Mouse (Mus musculus): ENCODE data around the gene Ankrd9. TPM values are rescaled to one million over a fixed set of nuclear protein-coding genes. Genes with fewer than 3 reads are reported as not detected.

Gene Ankrd9
- polyA plus RNA-seq, 1 experiment = 2.2 TPM

DNA sequence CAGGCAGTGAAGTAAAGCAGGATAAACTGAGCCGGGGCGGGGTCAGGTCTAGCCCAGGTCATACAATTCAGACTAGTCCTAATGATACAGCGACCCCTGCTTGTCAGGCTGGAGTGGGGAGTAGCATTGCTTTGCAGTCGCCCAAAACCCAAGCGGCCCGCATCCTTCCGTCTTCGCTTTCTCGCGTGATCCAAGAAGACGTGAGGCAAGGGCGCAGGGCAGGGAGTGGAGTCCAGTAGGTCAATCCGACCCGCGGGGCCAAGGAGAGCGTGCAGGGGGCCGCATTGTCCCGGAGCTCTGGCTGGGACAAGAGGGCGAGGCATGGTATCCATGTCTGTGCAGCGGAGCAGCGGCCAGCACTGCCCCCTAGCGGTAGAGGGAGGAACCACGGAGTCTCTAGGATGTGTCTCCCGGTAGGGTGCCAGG, 13.3 kb upstream of the Ankrd9 start:
- TF ChIP-seq CTCF (IDR thresholded peaks at IDR 0.05; ENCODE audit: low read depth, low read length) = peak; percentile 98
- TF ChIP-seq POLR2A (IDR thresholded peaks at IDR 0.05; ENCODE audit: borderline replicate concordance, low read depth, low read length) = no peak
- H3K4me1 ChIP-seq (ENCODE audit: control insufficient read depth, insufficient read depth, low read length) = peaks cover 2% of the 10 kb centered on the region; the same call in 1 of the 2 replicates
- peak overlapping the region; percentile 80 for H3K4me3 ChIP-seq (ENCODE audit: insufficient read depth, low read length)
- H3K27ac ChIP-seq (ENCODE audit: insufficient read depth, low read depth, low read length) = peak overlapping the region; percentile 39; the same call in 1 of the 2 replicates

DNA sequence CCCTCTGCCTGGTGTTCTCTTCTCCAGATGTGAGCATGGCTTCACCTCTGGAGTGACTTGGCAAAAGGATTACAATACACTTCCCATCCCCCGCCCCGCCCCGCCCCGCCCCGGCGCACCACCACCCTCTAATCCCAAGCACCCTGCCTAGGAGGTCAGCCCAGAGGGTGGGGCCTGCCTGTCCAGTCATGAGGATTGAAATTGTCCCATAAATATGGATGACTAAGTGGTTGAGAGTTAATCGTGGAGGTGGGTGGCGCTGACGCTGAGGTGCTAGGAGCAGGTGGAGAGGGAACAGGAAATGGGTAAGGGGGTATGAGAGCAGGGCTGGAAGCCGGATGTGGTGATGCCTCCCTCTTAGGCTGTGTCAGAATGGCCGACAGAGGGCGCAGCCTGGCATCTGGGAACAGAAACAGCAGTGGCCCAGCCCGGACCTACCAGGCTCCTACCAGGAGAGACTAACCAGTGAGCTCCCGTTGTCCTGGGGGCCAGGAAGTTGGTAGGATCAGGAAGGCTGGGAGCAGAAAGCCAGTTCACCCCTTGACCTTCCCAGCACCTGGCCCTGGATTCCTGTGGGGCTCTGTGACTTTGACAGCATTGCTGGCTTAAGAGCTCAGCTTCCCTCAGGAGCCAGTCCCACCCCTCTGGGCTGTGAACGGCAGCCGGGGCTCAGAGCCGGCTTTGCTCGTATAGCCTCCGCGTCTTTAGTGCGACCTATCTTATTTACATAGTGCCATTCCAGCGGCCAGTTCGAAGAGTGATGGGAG, 12.7 kb upstream of the Ankrd9 start:
- H3K27ac ChIP-seq (ENCODE audit: insufficient read depth, low read depth, low read length) = peak overlapping the region; percentile 39
- peaks cover 2% of the 10 kb centered on the region; the same call in 1 of the 2 replicates for H3K4me1 ChIP-seq (ENCODE audit: control insufficient read depth, insufficient read depth, low read length)
- TF ChIP-seq CTCF (IDR thresholded peaks at IDR 0.05; ENCODE audit: low read depth, low read length) = peak; percentile 71
- TF ChIP-seq POLR2A (IDR thresholded peaks at IDR 0.05; ENCODE audit: borderline replicate concordance, low read depth, low read length) = no peak
- peak overlapping the region; percentile 80 for H3K4me3 ChIP-seq (ENCODE audit: insufficient read depth, low read length)

DNA sequence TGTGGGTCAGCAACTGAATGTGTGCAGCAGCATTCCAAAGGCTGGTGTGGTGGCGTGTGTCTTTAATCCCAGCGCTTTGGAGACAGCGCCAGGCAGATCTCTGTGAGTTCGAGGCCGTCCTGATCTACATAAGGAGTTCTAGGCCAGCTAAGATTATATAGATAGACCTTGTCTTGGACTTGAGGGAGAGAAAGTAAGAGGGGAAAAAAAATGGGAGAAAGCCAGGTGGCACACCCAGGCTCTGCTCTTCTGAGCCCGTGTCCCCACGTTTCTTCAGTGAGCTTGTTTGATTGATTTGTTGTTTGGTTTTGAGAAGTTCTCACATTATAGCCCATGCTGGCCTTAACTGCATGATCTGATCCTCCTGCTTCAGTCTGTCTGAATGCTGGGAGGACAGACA, 11.7 kb upstream of the Ankrd9 start:
- TF ChIP-seq CTCF (IDR thresholded peaks at IDR 0.05; ENCODE audit: low read depth, low read length) (no peak), POLR2A (IDR thresholded peaks at IDR 0.05; ENCODE audit: borderline replicate concordance, low read depth, low read length) (no peak)

DNA sequence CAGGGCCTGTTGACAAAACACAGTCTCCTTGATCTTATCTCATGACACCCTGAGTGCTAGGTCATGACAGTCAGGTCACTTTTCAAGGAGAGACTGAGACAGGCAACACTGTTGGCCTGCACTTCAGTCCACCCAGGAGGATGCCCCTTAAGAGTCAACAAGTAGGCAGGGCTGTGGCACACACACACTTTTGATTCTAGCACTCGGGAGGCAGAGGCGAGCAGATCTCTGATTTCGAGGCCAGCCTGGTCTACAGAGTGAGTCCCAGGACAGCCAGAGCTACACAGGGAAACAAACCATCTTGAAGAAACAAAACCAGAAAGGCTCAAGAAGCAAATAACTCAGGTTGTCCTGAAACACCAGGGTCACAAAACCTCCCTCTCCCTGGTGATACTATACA, 10.6 kb upstream of the Ankrd9 start:
- H3K27ac ChIP-seq (ENCODE audit: insufficient read depth, low read depth, low read length) = no peak overlapping the region
- H3K4me3 ChIP-seq (ENCODE audit: insufficient read depth, low read length) = no peak overlapping the region
- H3K4me1 ChIP-seq (ENCODE audit: control insufficient read depth, insufficient read depth, low read length) = peaks cover 2% of the 10 kb centered on the region; the same call in 1 of the 2 replicates
- no peak for TF ChIP-seq CTCF (IDR thresholded peaks at IDR 0.05; ENCODE audit: low read depth, low read length)
- no peak for TF ChIP-seq POLR2A (IDR thresholded peaks at IDR 0.05; ENCODE audit: borderline replicate concordance, low read depth, low read length)

More for the DNA sequence above, 11.7 kb upstream of the Ankrd9 start:
- H3K27ac ChIP-seq (ENCODE audit: insufficient read depth, low read depth, low read length) = no peak overlapping the region
- H3K4me1 ChIP-seq (ENCODE audit: control insufficient read depth, insufficient read depth, low read length) = peaks cover 2% of the 10 kb centered on the region; the same call in 1 of the 2 replicates
- no peak overlapping the region for H3K4me3 ChIP-seq (ENCODE audit: insufficient read depth, low read length)

DNA sequence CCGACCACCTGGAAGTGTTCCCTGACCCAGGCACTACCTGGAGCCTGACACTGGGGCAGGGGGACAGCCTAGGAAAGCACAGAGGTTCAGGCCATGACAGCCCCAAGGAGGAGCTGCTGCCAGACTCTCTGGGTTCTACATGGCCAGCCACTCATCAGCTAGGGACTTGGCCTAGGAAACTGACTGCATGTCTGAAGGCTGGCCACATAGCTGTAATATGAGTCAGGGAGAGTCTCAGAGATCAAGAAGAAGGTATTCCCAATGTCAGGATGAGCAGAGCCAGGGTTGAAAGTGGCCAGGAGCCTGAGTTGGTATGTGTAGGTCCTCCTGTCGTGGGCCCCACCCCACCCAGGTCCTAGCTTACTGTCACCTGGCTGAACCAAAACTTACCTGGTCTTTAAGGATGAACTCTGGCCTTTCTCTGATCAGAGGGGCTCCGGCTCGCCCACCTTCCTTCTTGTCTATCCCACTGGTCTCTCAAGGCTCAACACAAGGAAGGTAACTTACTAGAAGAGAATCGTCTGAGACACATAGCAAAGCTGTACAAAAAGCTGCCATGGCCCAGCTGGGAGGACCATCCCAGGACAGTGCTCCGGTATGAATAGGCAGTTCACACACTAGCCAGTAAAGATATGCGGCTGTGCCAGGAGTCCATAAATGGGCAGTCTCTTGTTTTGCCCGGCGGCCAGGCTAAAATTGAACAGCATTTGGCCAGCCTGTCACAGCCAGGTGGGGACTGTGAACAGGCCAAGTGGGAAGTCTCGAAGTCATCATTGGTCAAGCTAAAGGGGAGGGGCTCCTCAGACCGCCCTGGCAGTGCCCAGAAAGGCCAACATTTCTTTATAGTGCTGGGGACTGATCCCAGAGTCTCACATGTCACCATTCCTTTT, 7.9 kb upstream of the Ankrd9 start:
- Histone ChIP-seq H3K27ac (ENCODE audit: insufficient read depth, low read depth, low read length) (no peak overlapping the region), H3K4me3 (ENCODE audit: insufficient read depth, low read length) (no peak overlapping the region), H3K4me1 (ENCODE audit: control insufficient read depth, insufficient read depth, low read length) (peaks cover 2% of the 10 kb centered on the region; the same call in 1 of the 2 replicates)
- TF ChIP-seq POLR2A (IDR thresholded peaks at IDR 0.05; ENCODE audit: borderline replicate concordance, low read depth, low read length) (no peak), CTCF (IDR thresholded peaks at IDR 0.05; ENCODE audit: low read depth, low read length) (no peak)

- TF ChIP-seq CTCF (IDR thresholded peaks at IDR 0.05; ENCODE audit: low read depth, low read length) = no peak
- TF ChIP-seq POLR2A (IDR thresholded peaks at IDR 0.05; ENCODE audit: borderline replicate concordance, low read depth, low read length) = no peak
- Histone ChIP-seq H3K4me3 (ENCODE audit: insufficient read depth, low read length) (no peak overlapping the region), H3K4me1 (ENCODE audit: control insufficient read depth, insufficient read depth, low read length) (no peaks in the 10 kb centered on the region), H3K27ac (ENCODE audit: insufficient read depth, low read depth, low read length) (no peak overlapping the region)
Measured at GRCm38 (mm10) chr12:110985141-110985540, 6.3 kb upstream of the Ankrd9 start.

GRCm38 (mm10) chr12:110984598-110984997, 5.8 kb upstream of the Ankrd9 start:
- TF ChIP-seq POLR2A (IDR thresholded peaks at IDR 0.05; ENCODE audit: borderline replicate concordance, low read depth, low read length) (no peak), CTCF (IDR thresholded peaks at IDR 0.05; ENCODE audit: low read depth, low read length) (no peak)
- Histone ChIP-seq H3K27ac (ENCODE audit: insufficient read depth, low read depth, low read length) (no peak overlapping the region), H3K4me1 (ENCODE audit: control insufficient read depth, insufficient read depth, low read length) (peaks cover under 1% of the 10 kb centered on the region), H3K4me3 (ENCODE audit: insufficient read depth, low read length) (no peak overlapping the region)

DNA sequence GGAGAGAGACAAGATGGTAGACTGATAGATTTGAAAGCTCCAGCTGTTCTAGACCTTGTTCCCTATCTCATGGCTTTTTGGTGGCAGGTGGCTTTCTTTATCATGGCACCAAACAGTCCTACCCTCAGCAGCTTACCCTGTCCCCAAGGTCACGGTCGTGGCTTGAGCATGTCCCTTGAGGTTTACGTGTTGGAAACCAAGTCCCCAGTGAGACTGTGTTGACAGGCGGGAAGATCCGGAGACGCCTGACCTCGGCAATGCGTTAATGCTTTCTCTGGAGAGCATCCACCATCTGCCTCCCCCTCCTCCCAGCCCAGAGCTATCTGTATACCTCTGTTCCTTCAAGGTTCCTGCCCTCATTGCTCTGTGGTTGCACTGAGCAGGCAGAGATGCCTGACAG, 4.9 kb upstream of the Ankrd9 start:
- Histone ChIP-seq H3K27ac (ENCODE audit: insufficient read depth, low read depth, low read length) (no peak overlapping the region), H3K4me1 (ENCODE audit: control insufficient read depth, insufficient read depth, low read length) (peaks cover 4% of the 10 kb centered on the region), H3K4me3 (ENCODE audit: insufficient read depth, low read length) (no peak overlapping the region)
- TF ChIP-seq POLR2A (IDR thresholded peaks at IDR 0.05; ENCODE audit: borderline replicate concordance, low read depth, low read length) = no peak
- TF ChIP-seq CTCF (IDR thresholded peaks at IDR 0.05; ENCODE audit: low read depth, low read length) = no peak

DNA sequence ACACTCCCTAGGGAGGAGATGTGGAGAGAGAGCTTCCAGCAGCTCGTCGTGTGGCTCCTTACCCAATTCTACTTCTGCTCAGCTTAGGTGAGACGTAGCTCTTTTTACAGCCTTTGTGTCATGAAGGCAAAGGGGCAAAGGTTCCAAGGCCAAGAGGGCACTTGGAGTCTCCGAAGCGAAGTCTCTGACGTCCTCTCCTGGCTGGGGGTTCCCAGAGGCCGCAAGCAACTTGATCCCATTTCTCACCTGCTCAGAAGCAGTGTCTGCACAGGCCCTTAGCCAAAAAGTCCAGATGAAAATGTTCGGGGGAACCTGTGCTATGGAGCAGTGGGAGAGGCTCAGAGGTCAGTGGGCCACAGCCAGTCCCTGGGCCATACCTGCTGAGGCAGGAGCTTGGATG, 4.2 kb upstream of the Ankrd9 start:
- Histone ChIP-seq H3K4me1 (ENCODE audit: control insufficient read depth, insufficient read depth, low read length) (peaks cover 4% of the 10 kb centered on the region), H3K27ac (ENCODE audit: insufficient read depth, low read depth, low read length) (no peak overlapping the region), H3K4me3 (ENCODE audit: insufficient read depth, low read length) (no peak overlapping the region)
- TF ChIP-seq CTCF (IDR thresholded peaks at IDR 0.05; ENCODE audit: low read depth, low read length) = no peak
- TF ChIP-seq POLR2A (IDR thresholded peaks at IDR 0.05; ENCODE audit: borderline replicate concordance, low read depth, low read length) = no peak
